Mouse (Mus musculus): Measurements from ENCODE around the gene Oas3.

GRCm38 (mm10) chr5:120733696-120734095, 43.8 kb downstream of the Oas3 start:
- TF ChIP-seq CTCF (IDR thresholded peaks at IDR 0.05; ENCODE audit: borderline replicate concordance, control insufficient read depth, extremely low read depth, insufficient read depth, low read length, poor library complexity) (no peak), POLR2A (IDR thresholded peaks at IDR 0.05; ENCODE audit: control insufficient read depth, extremely low read depth, insufficient read depth, low read length, poor library complexity) (no peak)

Measured in thymus, adult 2 months (tissue).